Comparison of ENCODE assay signal across 8 mouse cellular contexts in the genomic region with DNA sequence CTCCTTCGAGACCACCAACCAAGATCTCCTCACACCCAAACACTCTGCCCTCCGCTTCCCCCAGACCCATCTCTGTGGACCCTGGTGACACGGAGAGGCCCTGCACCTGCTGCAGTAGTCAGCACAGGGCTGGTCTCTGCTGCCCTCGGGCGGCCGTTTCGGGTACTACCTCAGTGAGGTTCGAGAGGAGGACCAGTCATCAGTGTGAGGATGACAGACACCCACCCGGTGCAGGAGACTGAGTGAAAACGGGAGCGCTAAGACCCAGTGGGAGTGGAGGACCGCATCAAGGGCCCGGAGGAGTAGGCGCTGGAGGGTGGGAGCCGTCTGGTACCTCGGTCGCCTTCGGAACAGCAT. TPM values are rescaled to one million over a fixed set of nuclear protein-coding genes. Genes with fewer than 3 reads are reported as not detected.
DNase-seq lines count a peak whose midpoint lies in the region; ATAC-seq and TF ChIP-seq lines count a peak whose summit lies in the region.

No protein-coding gene starts in this region.

- no peak for TF ChIP-seq EP300 in lung, postnatal 0 days (IDR thresholded peaks at IDR 0.05)

- WGBS in hindbrain, embryonic 12.5 days: under 1% methylated on average over 18 of the region's 18 CpGs
- 0% methylated on average over 18 of the region's 18 CpGs for WGBS in lung, postnatal 0 days

- TF ChIP-seq CTCF in Patski (IDR thresholded peaks at IDR 0.05): no peak
- TF ChIP-seq CTCF in lung, postnatal 0 days (IDR thresholded peaks at IDR 0.05): peak; percentile 99

- H3K27ac ChIP-seq in hindbrain, embryonic 12.5 days: peak overlapping the region; percentile 95
- H3K27ac ChIP-seq in lung, postnatal 0 days (ENCODE audit: low read length): peak overlapping the region; percentile 95

- H3K9ac ChIP-seq in hindbrain, embryonic 12.5 days: peak overlapping the region; percentile 85
- H3K9ac ChIP-seq in lung, postnatal 0 days (replicated peaks; ENCODE audit: low read depth): peak overlapping the region; percentile 68; the same call in 1 of the 2 replicates

- H3K4me1 ChIP-seq in hindbrain, embryonic 12.5 days: peaks cover 41% of the 10 kb centered on the region
- H3K4me1 ChIP-seq in lung, postnatal 0 days (ENCODE audit: insufficient read depth, low read depth, low read length): peaks cover 13% of the 10 kb centered on the region; the same call in 1 of the 2 replicates

- 0 out of 2 replicates have a peak, but pooled peaks cover 7% of the 10 kb centered on the region for H3K36me3 ChIP-seq in hindbrain, embryonic 12.5 days
- no peaks in the 10 kb centered on the region for H3K36me3 ChIP-seq in lung, postnatal 0 days (ENCODE audit: insufficient read depth, low read length)

- in situ Hi-C loops in Patski (cut with MboI; ENCODE audit: low pct_unique_long_range_greater_than_20kb): loop anchor here (10.0 kb wide), 1 partner anchor 222 kb away; a partner anchor contains a TSS

- ATAC-seq in Patski: peak; percentile 60
- ATAC-seq in hindbrain, embryonic 12.5 days (ENCODE audit: low FRiP score): peak; percentile 81
- ATAC-seq in lung, postnatal 0 days: peak; percentile 67

- CTCF ChIA-PET in Patski (lab: Charles Lee): interaction anchor here (20.7 kb wide), 1 partner anchor 65 kb away, joined by 239 read pairs; a partner anchor contains a TSS

- peak overlapping the region; percentile 78 for H3K4me2 ChIP-seq in hindbrain, embryonic 12.5 days (replicated peaks)
- peak overlapping the region; percentile 63 for H3K4me2 ChIP-seq in lung, postnatal 0 days (replicated peaks; ENCODE audit: low read depth, low read length)

- H3K4me3 ChIP-seq in hindbrain, embryonic 12.5 days: peak overlapping the region; percentile 56
- H3K4me3 ChIP-seq in lung, postnatal 0 days (ENCODE audit: low read depth, low read length): peak overlapping the region; percentile 55

- POLR2A ChIA-PET in Patski (lab: Charles Lee): no interaction called here

- no peak for DNase-seq in Patski (ENCODE audit: low read depth, low spot score)
- DNase-seq in cerebellum, postnatal 10 days: peak; percentile 100
- peak; percentile 97 to 98 for DNase-seq in frontal cortex, postnatal 10 days (ENCODE audit: low spot score in 2 of 2)
- DNase-seq in layer of hippocampus, postnatal 10 days (ENCODE audit: low spot score in 2 of 2): peak; percentile 100
- peak; percentile 85 for DNase-seq in lung, postnatal 0 days (ENCODE audit: low spot score)
- peak; percentile 99 for DNase-seq in ovary, postnatal 10 days (ENCODE audit: low spot score)
- peak; percentile 95 for DNase-seq in thymus, postnatal 0 days (ENCODE audit: low spot score)

- no peaks in the 10 kb centered on the region for H3K27me3 ChIP-seq in Patski
- no peaks in the 10 kb centered on the region for H3K27me3 ChIP-seq in hindbrain, embryonic 12.5 days
- no peaks in the 10 kb centered on the region for H3K27me3 ChIP-seq in lung, postnatal 0 days (replicated peaks; ENCODE audit: insufficient read depth, low read length)

- no peaks in the 10 kb centered on the region for H3K9me3 ChIP-seq in hindbrain, embryonic 12.5 days (replicated peaks)
- no peaks in the 10 kb centered on the region for H3K9me3 ChIP-seq in lung, postnatal 0 days (ENCODE audit: low read length)

RNA-seq across cellular contexts. Expression of a gene that starts 0.8 kb away (rescaled TPM):
- polyA plus RNA-seq in Patski (2021): 32.8 TPM
- polyA plus RNA-seq in hindbrain, embryonic 12.5 days (2016; fragmentation: Nextera tagmentation; extraction: Ambion mirVana): 12.1 and 12.2 TPM in 2 replicates
- total RNA-seq in layer of hippocampus, postnatal 10 days (2021): 10 to 100 TPM; 14.2 to 15.5 TPM
- polyA plus RNA-seq in lung, postnatal 0 days (2015; fragmentation: Nextera tagmentation; extraction: Ambion mirVana): 11.2 and 12.2 TPM in 2 replicates
- 14.0 and 16.8 TPM in 2 replicates for polyA plus RNA-seq in thymus, postnatal 0 days (2015; fragmentation: Nextera tagmentation; extraction: Ambion mirVana)

RNA-seq across cellular contexts. Expression of a gene that starts 2.9 kb away (rescaled TPM):
- 3.7 TPM for polyA plus RNA-seq in Patski (2021)
- 21.1 and 23.0 TPM in 2 replicates for polyA plus RNA-seq in hindbrain, embryonic 12.5 days (2016; fragmentation: Nextera tagmentation; extraction: Ambion mirVana)
- 100 to 1,000 TPM; 310 to 356 TPM for total RNA-seq in layer of hippocampus, postnatal 10 days (2021)
- polyA plus RNA-seq in lung, postnatal 0 days (2015; fragmentation: Nextera tagmentation; extraction: Ambion mirVana): 4.7 and 6.1 TPM in 2 replicates
- polyA plus RNA-seq in thymus, postnatal 0 days (2015; fragmentation: Nextera tagmentation; extraction: Ambion mirVana): 1.3 and 1.8 TPM in 2 replicates

RNA-seq across cellular contexts. Expression of a gene that starts 5.2 kb away (rescaled TPM):
- 321 TPM for polyA plus RNA-seq in Patski (2021)
- 480 and 488 TPM in 2 replicates for polyA plus RNA-seq in hindbrain, embryonic 12.5 days (2016; fragmentation: Nextera tagmentation; extraction: Ambion mirVana)
- 100 to 1,000 TPM; 257 to 272 TPM for total RNA-seq in layer of hippocampus, postnatal 10 days (2021)
- 161 and 170 TPM in 2 replicates for polyA plus RNA-seq in lung, postnatal 0 days (2015; fragmentation: Nextera tagmentation; extraction: Ambion mirVana)
- polyA plus RNA-seq in thymus, postnatal 0 days (2015; fragmentation: Nextera tagmentation; extraction: Ambion mirVana): 423 and 446 TPM in 2 replicates

RNA-seq across cellular contexts. Expression of a gene that starts 15.7 kb away (rescaled TPM):
- polyA plus RNA-seq in Patski (2021): 0.54 TPM
- polyA plus RNA-seq in hindbrain, embryonic 12.5 days (2016; fragmentation: Nextera tagmentation; extraction: Ambion mirVana): 0.62 TPM in 1 of 2 replicates, not detected in the other
- total RNA-seq in layer of hippocampus, postnatal 10 days (2021): not detected
- 0.60 TPM in 1 of 2 replicates, not detected in the other for polyA plus RNA-seq in lung, postnatal 0 days (2015; fragmentation: Nextera tagmentation; extraction: Ambion mirVana)
- 0.26 and 0.69 TPM in 2 replicates for polyA plus RNA-seq in thymus, postnatal 0 days (2015; fragmentation: Nextera tagmentation; extraction: Ambion mirVana)

RNA-seq across cellular contexts. Expression of a gene that starts 26.2 kb away (rescaled TPM):
- polyA plus RNA-seq in Patski (2021): 112 TPM
- polyA plus RNA-seq in hindbrain, embryonic 12.5 days (2016; fragmentation: Nextera tagmentation; extraction: Ambion mirVana): 38.6 and 46.0 TPM in 2 replicates
- total RNA-seq in layer of hippocampus, postnatal 10 days (2021): 10 to 100 TPM; 15.2 to 17.5 TPM
- polyA plus RNA-seq in lung, postnatal 0 days (2015; fragmentation: Nextera tagmentation; extraction: Ambion mirVana): 530 and 579 TPM in 2 replicates
- polyA plus RNA-seq in thymus, postnatal 0 days (2015; fragmentation: Nextera tagmentation; extraction: Ambion mirVana): 441 and 555 TPM in 2 replicates
